Mouse (Mus musculus) adrenal gland, postnatal 10 days (tissue): ENCODE results near the gene 3110040N11Rik. TPM values are rescaled to one million over a fixed set of nuclear protein-coding genes. Genes with fewer than 3 reads are reported as not detected.
"Not testable (repeated sequence)": the region's sequence is repeated elsewhere in the genome, so short reads cannot be mapped to it uniquely, and the experiment has no call there.

Source experiments
- DNase-seq: peaks from one replicate; pipeline ENCODE4 v3.0.0; 2021; ENCODE audit warnings: mixed read lengths
- long read RNA-seq, 2 experiments: library from polyadenylated mRNA; stranded (forward); transcript quantifications; one replicate each; pipeline ENCODE4 v2.0.0; 2021
- total RNA-seq, 2 experiments: library from RNA; stranded (reverse); gene quantifications; 2 replicates each; pipeline ENCODE4 v1.2.3; 2021

Gene 3110040N11Rik
- total RNA-seq: 10 to 100 TPM; 30.3 to 30.4 TPM
- long read RNA-seq, experiment 1, transcript 3110040N11Rik-201 (5 exons, 887 nt): major isoform, 8 of 39 reads
- long read RNA-seq, experiment 1, partial matches to known transcripts: 2 of 39 reads
- long read RNA-seq, experiment 1, other reads (novel, unspliced or antisense): 29 of 39 reads
- long read RNA-seq, experiment 2, partial matches to known transcripts: 2 of 19 reads
- long read RNA-seq, experiment 2, other reads (novel, unspliced or antisense): 16 of 19 reads

DNA sequence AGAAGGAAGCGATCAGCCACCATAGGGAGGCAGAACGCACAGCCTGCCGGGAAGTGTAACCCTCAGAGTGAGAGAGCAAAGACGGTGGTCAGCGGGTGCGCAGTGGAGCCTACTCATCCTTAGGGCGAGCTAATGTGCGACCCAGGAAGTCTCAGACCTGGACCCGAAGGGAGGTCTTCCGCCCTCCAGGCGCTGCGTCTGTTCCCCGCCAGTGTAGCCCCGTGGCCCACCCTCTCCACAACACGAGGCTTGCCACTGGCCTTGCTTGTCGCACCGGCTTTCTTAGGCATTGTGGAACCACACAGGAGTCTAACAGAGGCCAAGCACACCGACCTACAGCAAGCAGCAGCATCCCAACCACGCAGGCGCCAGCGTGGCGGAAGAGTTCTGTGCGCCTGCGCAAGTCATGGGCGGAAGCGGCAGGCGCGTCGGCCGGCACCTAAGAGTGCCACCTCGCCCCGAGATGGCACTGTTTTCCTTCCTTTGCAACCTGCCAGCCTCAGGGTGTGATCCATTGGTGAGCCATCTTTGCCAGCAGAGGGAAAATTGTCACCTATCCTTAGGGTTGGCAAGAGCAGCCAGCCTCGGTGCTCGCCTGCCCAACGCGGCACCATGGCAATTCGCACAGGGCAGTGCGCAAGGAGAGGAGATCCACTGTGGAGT lies at the start of gene 3110040N11Rik:
Gene 3110040N11Rik, minus strand, starts transcription at position 384 of the 663 bp plus-strand sequence.
- peak; percentile 88 for DNase-seq

DNA sequence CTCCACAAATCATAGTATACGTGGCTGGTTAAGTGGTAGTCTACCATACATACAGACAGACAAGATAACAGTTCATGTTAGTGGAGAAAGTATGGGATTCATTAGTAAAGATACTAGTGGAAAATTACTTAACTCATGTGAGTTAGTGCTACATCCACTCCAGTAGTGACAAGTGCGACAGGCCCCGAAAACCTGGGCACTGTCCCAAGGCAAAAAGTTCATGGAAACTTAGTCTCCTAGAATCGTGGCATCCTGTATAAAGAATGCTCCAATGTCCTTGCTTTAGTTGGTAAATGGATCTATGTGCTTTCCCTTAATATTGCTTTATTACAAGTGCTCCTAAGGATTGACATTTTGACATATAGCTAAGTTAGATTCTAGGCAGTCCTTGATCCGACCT lies 48.5 kb upstream of the 3110040N11Rik start:
- not testable (repeated sequence) for DNase-seq

DNA sequence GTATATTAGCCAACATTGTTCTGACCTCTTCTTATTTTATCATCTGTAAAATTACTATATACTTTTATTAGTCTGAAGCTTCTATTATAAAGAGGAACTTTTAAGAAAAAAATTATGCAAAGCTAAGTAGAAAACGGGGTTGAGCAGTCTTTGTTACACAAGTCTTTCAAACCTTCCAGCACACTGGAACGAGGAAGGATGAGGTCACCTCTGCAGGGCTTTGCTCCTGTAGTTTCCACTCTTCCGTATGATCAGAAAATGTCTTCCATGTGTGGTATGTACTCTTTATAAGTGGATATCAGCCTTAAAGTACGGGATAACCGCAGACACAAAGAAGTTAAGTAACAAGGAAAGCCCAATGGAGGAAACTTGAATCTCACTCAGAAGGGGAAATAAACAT lies 46.2 kb upstream of the 3110040N11Rik start:
- DNase-seq: no peak

DNA sequence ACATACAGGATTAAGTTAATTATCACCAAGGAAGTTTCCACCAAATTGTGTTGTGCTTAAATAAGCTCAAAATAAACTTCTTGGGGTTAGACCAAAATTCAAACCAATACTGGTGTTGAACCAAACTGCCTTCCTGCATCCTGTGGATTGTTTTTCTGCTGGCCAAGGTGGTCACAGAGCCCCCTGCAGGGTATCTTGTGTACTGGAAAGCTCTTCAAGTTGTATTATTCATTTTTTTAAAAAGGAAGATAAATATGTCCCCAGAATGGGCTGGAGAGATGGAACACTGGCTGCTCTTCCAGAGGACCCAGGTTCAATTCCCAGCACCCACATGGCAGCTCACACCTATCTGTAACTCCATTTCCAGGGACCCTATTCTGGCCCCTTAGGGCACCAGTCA lies 45.6 kb upstream of the 3110040N11Rik start:
- no peak for DNase-seq

DNA sequence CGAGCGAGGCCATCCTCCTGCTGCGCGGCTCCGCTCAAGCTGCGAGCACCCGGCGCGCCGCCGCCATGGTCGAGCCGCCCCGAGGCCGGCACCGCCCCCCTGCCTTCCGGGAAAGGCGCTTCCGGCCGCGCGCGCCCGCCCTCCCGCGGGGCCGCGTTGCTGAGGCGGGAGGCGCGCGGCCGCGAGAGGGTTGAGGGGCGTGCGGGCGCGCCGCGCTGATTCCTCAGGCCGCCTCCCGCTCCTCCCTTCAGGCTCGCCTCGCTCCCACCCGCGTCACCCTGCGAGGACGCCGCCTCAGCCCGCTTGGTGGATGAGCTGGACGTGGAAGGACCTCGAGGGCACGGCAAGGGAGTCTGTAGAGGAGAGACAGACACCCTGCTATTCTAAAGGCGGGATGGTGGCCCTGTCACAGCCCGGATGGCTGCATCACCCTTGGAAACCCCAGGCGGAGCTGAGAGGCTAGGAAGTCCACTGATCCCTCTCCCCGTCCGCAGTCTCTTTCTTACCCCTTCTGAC lies 40.2 kb upstream of the 3110040N11Rik start, which contains the start of gene Btbd1:
Gene Btbd1, minus strand, starts transcription at position 53 of the 516 bp plus-strand sequence.
- peak; percentile 93 for DNase-seq

DNA sequence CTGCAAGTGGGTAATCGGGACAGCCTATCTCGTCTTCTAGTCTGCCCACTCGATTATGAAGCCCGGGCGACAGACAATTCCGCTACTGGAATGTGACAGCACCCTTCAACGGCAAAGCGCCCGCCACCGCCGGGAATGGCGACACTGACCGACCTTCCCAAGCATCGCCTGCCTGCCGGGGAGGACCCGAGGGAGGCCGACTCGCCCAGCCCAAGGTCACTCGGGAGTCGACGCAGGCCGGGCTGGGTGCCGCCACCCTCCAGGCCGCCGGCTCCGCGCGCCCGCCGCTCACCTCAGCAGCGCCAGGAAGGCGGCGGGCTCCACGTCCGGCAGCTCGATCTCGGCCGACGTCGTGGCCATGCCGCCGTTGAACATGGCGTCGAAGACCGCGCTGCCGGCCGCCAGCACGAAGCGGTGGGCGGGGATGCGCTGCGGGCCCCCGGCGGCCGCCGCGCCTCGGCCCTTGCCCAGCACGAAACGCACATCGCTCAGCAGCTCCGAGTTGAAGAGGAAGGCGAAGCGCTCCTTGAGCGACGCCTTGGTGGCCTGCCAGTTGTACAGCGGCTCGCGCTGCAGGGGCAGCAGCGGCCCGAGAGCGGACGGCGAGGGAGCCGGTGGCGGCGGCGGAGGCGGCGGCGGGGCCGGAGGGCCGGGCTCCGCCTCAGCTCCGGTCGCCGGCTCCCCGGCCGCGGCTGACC lies 39.6 kb upstream of the 3110040N11Rik start:
- DNase-seq: peak; percentile 80

DNA sequence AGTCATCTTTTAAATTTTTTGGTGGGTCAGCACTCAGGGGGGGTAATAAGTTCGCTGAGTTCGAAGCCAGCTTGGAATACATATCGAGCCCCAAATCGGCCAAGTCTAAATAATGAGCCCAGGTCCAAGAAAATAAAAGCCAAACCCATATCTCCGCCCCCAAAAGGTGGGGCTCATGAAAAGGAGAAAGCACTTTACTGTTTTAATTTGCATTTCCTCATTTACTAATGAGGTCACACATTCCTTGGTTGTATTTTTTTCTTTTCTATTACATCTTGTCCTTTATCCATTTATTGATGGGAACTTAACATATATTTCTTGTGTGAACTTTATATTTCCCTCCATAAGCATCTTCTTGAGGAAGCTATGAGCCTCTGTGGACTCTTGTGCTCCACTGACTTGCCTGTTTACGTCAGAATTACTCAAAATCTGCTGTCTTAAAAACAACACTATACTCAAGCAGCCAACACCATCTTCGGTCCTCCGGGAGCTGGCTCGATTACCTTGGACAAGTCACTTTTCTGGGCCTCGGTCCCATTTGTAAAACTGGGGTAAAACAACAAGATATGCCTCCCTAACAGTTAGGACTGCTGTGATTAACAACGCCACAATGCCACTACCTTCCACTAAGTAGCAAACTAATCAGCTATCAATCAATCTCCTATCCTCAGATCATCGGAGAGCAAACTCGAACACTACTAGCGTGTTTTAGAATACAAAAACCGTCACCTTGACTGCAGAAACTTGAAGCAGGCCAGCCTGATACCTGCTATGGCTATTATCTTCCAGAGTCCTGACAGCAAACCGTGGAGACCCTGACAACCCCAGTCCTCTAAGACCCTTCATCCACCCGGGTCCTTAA lies 38.8 kb upstream of the 3110040N11Rik start:
- DNase-seq: peak; percentile 47

DNA sequence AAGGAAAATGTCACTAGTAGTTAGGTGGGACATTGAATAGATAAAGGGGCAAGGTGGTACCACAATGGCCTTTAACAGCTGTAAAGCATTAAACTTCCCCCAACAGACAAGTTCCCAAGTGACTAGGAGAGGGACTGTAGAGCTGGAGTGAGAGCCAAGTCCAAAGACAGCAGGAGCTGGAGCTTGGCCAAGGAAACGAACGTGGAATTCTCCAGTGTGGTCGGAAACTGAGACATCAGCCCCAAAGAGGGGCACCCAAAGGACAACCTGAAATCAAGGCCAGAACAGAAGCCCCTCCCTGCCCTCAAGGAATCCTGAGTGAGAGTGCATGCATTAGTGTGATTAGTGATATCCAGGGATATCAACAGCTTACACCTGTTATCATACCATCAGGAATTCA lies 36.1 kb upstream of the 3110040N11Rik start:
- peak; percentile 56 for DNase-seq

DNA sequence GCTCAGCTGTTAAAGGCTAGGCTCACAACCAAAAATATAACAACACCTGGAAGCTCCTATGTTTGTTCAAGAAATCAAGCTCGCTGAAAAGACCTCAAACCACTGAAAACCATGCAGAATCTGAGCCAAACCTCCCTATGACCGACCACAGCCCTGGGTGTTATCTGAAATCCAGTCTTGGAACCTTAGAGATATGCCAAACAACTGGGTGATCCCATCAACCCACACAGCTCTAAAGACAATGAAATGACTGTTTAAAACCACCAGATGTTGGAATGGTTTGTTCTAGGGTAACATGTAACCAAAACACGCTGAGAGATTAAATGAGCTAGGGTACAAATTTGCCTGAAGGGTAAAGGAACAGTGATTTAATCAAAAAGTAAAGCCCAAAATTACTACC lies 35.6 kb upstream of the 3110040N11Rik start:
- DNase-seq: no peak

DNA sequence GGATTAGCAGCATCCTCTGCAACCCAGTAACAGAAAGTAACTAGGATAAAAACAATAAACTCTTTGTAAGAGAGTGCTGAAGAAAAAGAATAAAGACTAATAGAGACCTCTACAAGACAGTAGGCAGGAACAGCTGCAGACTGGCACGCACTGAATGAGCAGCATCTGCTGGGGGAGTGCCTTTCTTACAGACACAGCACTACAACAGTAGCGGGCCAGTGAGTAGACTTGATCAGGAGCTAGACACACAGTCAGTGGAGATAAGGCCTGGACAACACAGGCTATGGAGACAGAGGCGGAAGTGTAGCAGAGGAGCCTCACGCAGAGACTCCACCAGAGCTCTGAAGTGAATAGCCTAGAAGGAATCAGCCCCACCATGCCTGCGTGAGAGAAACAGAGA lies 16.8 kb upstream of the 3110040N11Rik start:
- no peak for DNase-seq

DNA sequence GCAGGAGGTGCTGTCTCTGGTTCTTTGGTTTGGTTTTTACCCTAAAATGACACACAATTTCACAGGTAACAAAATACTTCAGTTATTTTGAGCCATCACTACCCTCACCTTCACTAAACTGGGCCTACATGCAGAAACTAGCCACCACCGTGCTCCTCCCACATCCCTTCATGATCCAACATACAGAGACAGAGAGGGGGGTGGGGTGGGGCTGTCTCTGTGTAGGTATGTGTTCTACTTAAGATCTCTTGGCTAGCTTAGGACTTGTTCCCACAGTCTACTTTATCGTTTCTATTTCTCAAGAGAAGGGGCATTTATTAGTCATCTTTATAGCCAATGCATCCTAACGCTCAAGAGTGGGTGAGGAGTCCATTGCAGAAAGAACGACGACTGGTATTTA lies 742 bp downstream of the 3110040N11Rik start:
- DNase-seq: peak; percentile 28

DNA sequence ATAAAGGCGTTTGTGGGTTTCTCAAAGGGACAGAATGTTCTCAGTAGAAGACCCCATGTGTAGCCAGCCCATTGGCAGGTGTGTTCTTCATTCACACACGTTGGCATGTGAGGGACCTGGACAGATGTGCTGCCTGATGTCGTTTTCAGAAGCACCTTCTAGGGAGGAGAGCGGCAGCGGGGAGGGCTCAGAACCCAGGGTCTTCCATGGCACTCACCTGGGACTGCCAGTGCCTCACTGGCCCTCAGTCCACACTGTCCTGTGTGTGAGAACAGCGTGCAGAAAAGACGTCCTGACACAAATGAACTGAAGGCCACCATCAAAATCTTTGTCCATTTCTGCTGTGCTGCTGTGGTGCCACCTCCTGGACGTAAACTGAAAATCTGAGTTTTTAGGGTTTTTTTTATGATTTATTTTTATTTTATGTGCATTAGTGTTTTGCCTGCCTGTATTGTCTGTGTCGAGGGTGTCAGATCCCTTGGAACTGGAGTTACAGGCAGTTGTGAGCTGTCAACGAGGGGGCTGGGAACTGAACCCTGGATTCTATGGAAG lies 11.5 kb downstream of the 3110040N11Rik start:
- DNase-seq: no peak

DNA sequence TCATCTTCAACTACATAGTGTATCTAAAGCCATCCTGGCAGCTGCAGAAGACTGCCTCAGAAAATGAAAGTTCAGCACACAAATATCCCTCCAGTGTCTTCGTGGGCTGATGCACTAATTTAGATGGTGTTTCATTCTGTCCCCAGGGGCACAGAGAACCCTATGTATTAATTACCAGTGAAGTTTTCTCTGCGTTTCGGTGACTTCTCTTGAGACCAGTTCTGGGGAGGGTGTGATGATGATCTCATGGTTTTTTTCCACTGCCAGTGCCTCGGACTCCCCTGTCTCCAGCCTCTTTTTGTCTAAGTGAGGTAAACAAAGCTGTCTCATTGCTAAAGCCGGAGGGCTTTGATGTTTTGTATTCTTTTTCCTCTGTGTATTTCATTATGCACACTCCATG lies 14.0 kb downstream of the 3110040N11Rik start:
- DNase-seq: no peak

DNA sequence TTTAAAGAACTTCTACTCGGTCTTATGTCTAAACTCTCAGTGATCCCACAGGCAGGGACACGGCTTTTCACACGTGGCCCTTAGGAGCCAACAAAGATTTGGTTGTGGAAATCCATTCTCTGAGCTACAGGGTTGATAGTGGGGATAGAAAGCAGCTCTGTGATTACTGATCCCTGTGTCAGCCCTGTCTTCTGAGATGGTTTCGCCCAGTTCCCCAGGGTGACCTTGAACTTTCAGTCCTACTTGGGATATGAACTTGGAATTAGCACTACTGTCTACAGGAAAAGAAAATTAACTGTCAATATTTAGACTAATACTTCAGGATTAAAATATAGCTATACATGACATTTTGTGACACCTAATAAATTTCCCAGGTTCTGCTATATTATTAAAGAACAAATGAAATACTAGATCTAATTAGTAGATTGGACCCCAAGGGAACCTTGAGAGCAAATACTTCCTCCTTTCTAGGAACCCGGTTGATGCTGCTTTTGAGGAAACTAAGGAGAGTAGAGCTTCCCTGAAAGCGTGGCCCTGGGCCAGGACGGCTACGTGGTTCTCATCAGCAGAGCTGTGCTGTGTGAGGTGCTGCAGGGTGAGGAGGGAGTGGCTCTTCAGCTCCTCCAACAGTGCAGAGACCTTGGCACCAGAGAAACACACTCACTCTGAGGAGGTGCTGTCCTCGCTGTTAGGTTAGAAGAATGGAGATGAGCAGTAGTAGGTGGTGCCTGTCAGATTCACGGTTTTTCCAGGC lies 16.3 kb downstream of the 3110040N11Rik start:
- peak; percentile 49 for DNase-seq

DNA sequence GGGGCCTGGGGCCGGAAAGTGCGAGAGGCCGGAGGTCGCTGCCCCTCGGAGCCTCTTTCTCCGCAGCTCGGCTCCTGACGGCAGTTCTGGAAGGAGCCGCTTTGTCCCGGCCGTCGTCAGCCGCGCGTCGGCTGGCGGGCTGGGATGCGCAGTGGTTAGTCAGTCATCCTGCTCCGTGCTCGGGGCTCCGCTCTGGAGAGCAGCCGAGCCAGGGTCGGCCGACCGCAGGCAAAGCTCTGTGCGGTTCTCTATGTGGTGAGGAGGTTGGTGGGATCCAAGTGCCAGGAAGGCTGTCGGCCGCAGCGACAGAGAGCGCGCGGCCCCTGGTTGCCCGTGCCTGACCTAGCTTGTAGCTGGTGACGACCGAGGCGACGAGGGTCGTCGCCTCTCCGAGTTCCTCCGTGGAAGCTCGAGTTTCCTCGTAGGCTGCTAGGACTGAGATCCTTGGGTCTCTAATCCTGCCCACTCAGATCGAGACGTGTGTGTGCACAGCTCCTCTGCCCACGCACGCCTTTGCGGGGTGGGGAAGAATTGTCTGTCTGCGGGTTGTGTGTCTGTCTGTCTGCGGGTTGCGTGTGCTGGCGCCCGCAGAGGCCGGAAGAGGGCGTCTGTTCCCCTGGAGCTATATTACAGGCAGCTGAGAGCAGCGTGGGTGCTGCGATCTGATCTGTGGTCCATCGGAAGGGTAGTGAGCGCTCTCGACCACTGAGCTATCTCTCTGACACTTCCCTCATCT lies 26.0 kb downstream of the 3110040N11Rik start:
- DNase-seq: peak; percentile 32

DNA sequence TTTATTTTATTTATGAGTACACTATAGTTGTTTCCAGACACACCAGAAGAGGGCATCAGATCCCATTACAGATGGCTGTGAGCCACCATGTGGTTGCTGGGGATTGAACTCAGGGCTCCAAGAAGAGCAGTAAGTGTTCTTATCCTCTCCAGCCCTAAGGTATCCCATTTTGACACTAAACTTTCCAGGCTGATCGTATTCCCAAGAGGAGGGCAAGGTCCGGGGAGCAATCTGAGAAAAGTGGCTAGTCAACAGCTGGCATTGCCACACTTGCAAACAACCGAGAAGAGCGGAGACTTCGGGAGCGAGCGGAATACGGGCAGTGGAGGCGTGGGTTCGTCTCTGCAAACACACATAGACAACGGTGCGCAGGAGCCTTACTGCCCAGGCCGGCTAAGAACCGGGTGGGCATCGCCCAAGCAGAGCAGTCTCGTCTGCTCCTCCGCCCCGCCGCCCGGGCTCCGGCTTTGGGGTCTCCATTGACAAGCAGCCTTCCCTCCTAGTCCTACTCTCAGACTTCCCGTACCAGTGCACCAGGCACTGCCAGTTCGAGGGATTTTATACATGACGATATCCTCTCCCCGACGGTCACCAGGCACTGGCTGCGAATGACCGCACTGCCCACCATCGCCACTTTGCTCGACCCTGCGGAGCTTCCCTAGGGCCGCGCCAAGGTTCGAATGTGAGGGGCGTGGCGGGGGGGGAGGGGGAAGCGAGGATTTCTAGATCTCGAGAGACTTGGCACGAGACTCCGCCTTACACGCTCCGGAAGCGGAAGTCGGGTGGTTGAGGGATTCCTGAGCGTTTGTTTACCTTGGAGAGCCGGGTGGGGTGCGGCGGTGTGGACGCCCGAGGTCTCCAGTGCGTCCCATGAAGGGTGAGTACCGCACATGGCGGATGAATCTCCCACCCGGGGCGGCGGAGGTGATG lies 26.8 kb downstream of the 3110040N11Rik start, which contains the start of gene Ramac:
Gene Ramac, plus strand, starts transcription at position 746 of the 930 bp plus-strand sequence.
- DNase-seq: peak; percentile 93

DNA sequence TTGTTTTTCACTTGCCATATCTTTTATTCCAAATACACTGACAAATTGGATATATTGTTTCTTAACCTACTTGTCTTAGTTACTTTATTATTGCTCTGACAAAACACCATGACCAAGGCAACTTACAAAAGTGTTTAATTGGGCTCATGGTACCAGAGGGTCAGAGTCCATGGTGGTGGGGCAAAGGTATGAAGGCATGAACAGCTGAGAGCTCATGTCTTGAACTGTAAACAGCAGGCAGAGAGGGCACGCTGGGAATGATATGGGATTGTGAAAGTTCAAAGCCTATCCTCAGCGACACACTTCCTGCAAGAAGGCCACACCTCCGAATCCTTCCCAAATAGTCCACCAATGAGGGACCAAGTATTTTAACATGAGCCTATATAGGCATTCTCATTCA lies 41.3 kb downstream of the 3110040N11Rik start:
- DNase-seq: no peak

DNA sequence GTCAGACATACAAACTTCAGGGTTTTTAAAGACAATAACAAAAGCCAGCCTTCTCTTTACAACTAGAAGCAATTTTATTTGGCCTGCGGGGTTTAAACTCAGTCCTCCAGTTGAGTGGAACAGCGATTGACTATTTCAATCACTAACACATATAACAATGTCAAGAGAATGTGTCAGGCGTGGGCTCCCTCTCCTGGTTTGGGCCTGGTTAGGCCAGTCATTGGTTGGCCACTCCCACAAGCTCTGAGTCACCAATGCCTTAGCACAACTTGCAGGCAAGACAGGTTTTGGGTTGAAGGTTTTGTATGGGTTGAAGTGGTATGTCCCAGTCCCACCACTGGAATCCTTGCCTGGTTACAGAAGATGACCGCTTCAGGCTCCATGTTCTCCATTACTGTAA lies 45.1 kb downstream of the 3110040N11Rik start:
- peak; percentile 56 for DNase-seq

DNA sequence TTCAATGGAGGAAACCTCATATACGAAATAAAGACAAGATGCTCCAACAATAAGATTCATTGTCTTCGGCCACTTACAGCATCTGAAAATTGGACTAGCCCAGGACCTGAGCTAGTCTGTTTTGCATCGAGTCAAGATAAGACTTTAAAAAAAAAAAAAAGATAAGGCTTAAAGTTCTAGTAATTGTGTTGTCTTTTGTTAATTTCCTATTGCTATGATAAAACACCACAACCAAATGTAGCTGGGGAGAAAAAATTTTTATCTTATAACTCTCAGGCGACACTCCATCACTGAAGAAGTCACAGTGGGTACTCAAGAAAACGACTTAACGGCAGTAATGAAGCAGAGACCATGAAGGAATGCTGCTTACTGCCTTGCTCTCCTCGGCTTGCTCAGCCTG lies 49.3 kb downstream of the 3110040N11Rik start:
- DNase-seq: no peak
